Mouse (Mus musculus) hindlimb bud, embryonic 11.5 days (tissue): ENCODE data around the gene Mum1.

Source experiments
- DNase-seq: peaks from one replicate; pipeline ENCODE4 v3.0.0-alpha.2; 2012; ENCODE audit warnings: low read depth, low spot score; ENCODE audit errors: extremely low spot score

Mum1 gene

GRCm38 (mm10) chr10:80226416-80227165 lies at the start of gene Mum1:
TSS of gene Mum1 (plus strand) at chr10:80226434.
- DNase-seq: peak; percentile 89

- no peak for DNase-seq
These were observed 48.6 kb upstream of the Mum1 start for GRCm38 (mm10) chr10:80177441-80178279.

DNA sequence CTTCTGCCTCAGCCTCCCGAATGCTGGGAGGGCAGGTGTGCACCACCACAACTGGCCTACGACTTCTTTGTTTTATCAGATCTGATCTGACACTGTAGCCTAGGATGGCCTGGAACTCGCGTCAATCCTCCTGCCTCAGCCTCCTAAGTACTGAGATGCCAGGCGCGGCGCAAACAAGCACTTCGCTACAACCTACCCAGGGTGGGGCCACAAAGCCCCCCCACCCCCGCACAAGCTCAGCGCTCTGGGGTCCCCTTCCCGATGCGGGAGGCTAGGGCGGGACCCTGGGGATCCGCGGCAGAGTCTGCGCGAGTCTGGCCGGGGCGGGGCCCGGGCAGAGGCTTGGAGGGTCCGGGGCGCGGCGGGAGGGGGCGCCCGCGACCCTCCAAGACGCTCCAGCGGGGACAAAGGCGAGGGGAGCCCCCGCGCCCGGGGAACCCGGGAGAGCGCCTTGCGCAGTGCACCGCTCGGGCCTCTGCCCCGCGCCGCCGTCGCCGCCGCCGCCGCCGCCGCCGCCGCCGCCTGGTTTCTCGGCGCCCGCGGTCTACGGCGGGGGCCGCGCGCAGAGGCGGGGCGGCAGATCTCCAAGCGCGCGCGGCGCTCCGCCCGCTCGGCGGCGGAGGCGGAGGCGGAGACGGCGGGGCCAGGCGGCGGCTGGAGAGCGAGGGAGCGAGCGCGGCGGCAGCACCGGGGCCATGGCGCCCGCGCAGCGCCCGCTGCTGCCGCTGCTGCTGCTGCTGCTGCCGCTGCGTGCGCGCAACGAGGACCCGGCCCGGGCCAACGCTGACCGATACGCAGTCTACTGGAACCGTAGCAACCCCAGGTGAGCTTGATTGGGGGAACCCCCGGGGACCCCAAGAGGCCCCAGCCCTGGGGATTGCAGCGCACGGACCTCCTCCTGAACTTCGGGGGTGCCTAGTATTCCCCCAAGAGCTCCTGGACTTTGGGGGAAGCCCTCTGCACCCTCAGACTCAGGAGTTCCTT lies 46.9 kb upstream of the Mum1 start, which contains the start of gene Efna2:
Efna2 (plus strand) TSS at position 415 of the 984 bp plus-strand sequence.
- no peak for DNase-seq

- DNase-seq: no peak
These were observed 45.9 kb upstream of the Mum1 start for GRCm38 (mm10) chr10:80180288-80180687.

DNA sequence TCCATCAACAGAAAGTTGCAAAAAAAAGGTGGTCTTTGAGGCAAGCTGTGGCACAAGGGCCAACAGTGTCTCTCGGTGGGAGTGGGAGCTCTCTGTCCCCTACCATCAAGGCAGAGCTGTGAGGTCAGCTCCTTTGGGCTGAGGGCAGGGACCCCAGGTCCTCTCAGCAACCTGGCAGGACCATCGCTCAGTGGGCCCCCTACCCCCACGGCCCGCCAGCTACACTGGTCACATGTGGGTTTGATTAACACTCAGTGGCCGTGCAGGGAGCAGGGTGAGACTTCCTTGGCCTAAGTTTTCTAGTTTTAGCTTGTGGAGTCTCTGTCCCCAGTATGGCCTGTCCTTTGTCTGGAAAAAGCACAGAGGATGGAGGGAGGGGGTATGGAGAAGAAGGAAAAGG lies 45.4 kb upstream of the Mum1 start:
- DNase-seq: no peak

- no peak for DNase-seq
These were observed 43.7 kb upstream of the Mum1 start for GRCm38 (mm10) chr10:80182547-80182946.

- DNase-seq: no peak
These were observed 39.6 kb upstream of the Mum1 start for GRCm38 (mm10) chr10:80186649-80187048.

DNA sequence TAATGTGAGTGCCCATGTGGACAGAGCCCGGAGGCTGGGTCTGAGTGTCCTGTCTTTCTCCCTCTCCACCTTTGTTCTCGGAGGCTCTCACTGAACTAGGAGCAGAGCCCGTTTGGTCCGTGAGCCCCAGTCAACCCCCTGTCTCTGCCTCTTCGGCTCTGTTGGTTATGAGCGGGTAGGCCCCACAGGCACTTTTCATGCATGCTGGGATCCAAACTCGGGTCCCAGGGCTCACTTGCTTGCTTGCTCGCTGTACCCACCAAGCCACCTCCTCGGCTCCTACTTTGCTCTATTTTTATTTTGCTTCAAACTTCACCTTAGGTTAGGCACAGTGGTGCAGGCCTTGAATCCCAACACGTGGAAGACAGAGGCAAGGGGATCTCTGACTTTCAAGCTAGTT lies 38.5 kb upstream of the Mum1 start:
- no peak for DNase-seq

GRCm38 (mm10) chr10:80188453-80189024 lies 37.7 kb upstream of the Mum1 start:
- DNase-seq: no peak

GRCm38 (mm10) chr10:80189999-80190398 lies 36.2 kb upstream of the Mum1 start:
- no peak for DNase-seq

- no peak for DNase-seq
These were observed 35.7 kb upstream of the Mum1 start for GRCm38 (mm10) chr10:80190491-80191051.

DNA sequence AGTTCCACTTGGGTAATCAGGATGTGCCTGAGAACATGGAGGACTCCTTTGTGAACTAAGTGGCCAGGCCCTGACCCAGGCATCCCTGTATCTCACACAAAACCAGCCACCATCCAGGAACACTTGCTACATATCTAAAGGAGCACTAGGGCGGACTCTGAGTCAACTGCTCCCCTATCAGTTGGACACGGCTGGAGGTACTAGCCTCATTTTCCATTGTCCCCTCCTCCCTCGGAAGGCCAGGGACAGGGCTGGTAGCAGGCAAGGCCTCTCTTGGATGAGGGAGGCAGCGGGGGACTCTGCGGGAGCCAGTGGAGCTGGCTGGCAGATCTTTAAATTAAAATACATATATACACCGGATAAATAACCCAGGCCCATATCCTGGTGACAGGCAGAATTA lies 32.3 kb upstream of the Mum1 start:
- no peak for DNase-seq

GRCm38 (mm10) chr10:80194441-80194840 lies 31.8 kb upstream of the Mum1 start:
- DNase-seq: no peak

- DNase-seq: no peak
These were observed 30.1 kb upstream of the Mum1 start for GRCm38 (mm10) chr10:80196167-80196566.

- DNase-seq: no peak
These were observed 29.3 kb upstream of the Mum1 start for GRCm38 (mm10) chr10:80196778-80197581.

GRCm38 (mm10) chr10:80199440-80200008 lies 26.7 kb upstream of the Mum1 start:
- DNase-seq: peak; percentile 71

DNA sequence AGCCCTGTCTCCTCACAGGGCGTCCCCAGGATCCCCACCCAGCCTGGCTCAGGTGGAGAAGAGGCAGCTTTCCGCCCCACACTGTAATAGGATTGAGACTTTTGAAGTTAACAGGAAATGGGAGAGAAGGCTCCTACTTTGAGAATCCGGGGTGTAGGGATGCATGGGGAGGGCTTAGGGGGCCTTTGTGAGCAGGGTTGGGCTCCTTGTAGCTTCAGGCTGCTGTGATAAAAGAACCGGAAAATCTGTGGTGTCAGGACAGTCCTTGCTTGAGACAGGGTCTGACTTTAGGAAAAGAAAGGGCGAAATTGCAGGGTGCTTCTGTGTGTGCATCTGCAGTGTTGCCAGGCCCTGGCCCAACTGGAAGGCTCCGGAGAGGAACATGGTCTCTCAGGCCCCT lies 25.7 kb upstream of the Mum1 start:
- no peak for DNase-seq

GRCm38 (mm10) chr10:80204055-80204454 lies 22.2 kb upstream of the Mum1 start:
- DNase-seq: no peak

- no peak for DNase-seq
These were observed 19.0 kb upstream of the Mum1 start for GRCm38 (mm10) chr10:80207201-80207600.
